Mouse (Mus musculus): ENCODE results near the gene Col18a1.
A peak's percentile ranks its signal among the peaks of the same experiment; 100 is the strongest.

Gene Col18a1

GRCm38 (mm10) chr10:77182804-77183331 lies 16.5 kb upstream of the Col18a1 start:
- DNase-seq (ENCODE audit: low read depth, low spot score), result no peak

GRCm38 (mm10) chr10:77180110-77180509 lies 13.8 kb upstream of the Col18a1 start:
- peak; percentile 61 for DNase-seq (ENCODE audit: low read depth, low spot score)

GRCm38 (mm10) chr10:77178691-77179090 lies 12.3 kb upstream of the Col18a1 start:
- no peak for DNase-seq (ENCODE audit: low read depth, low spot score)

- DNase-seq (ENCODE audit: low read depth, low spot score), result no peak
Observed at GRCm38 (mm10) chr10:77170400-77170799, 4.1 kb upstream of the Col18a1 start.

- DNase-seq (ENCODE audit: low read depth, low spot score), result no peak
Observed at GRCm38 (mm10) chr10:77165318-77165945, 916 bp downstream of the Col18a1 start.

- DNase-seq (ENCODE audit: low read depth, low spot score), result no peak
Observed at GRCm38 (mm10) chr10:77164437-77165052, 1.8 kb downstream of the Col18a1 start.

GRCm38 (mm10) chr10:77164041-77164436 lies 2.3 kb downstream of the Col18a1 start:
- DNase-seq (ENCODE audit: low read depth, low spot score), result no peak

GRCm38 (mm10) chr10:77163392-77163977 lies 2.9 kb downstream of the Col18a1 start:
- DNase-seq (ENCODE audit: low read depth, low spot score), result no peak

GRCm38 (mm10) chr10:77159573-77159972 lies 6.8 kb downstream of the Col18a1 start:
- no peak for DNase-seq (ENCODE audit: low read depth, low spot score)

GRCm38 (mm10) chr10:77158948-77159347 lies 7.4 kb downstream of the Col18a1 start:
- DNase-seq (ENCODE audit: low read depth, low spot score), result no peak

- no peak for DNase-seq (ENCODE audit: low read depth, low spot score)
Observed at GRCm38 (mm10) chr10:77157245-77158019, 8.9 kb downstream of the Col18a1 start.

GRCm38 (mm10) chr10:77152178-77152621 lies 14.1 kb downstream of the Col18a1 start:
- no peak for DNase-seq (ENCODE audit: low read depth, low spot score)

GRCm38 (mm10) chr10:77151551-77152002 lies 14.8 kb downstream of the Col18a1 start:
- no peak for DNase-seq (ENCODE audit: low read depth, low spot score)

- DNase-seq (ENCODE audit: low read depth, low spot score), result peak; percentile 18
Observed at GRCm38 (mm10) chr10:77150947-77151521, 15.3 kb downstream of the Col18a1 start.

- DNase-seq (ENCODE audit: low read depth, low spot score), result no peak
Observed at GRCm38 (mm10) chr10:77150016-77150415, 16.3 kb downstream of the Col18a1 start.

- no peak for DNase-seq (ENCODE audit: low read depth, low spot score)
Observed at GRCm38 (mm10) chr10:77147545-77147944, 18.8 kb downstream of the Col18a1 start.

- DNase-seq (ENCODE audit: low read depth, low spot score), result no peak
Observed at GRCm38 (mm10) chr10:77146901-77147463, 19.4 kb downstream of the Col18a1 start.

- DNase-seq (ENCODE audit: low read depth, low spot score), result no peak
Observed at GRCm38 (mm10) chr10:77145946-77146345, 20.4 kb downstream of the Col18a1 start.

GRCm38 (mm10) chr10:77144372-77144771 lies 22.0 kb downstream of the Col18a1 start:
- no peak for DNase-seq (ENCODE audit: low read depth, low spot score)

- peak; percentile 36 for DNase-seq (ENCODE audit: low read depth, low spot score)
Observed at GRCm38 (mm10) chr10:77142328-77142727, 24.0 kb downstream of the Col18a1 start.

- DNase-seq (ENCODE audit: low read depth, low spot score), result no peak
Observed at GRCm38 (mm10) chr10:77138304-77138703, 28.0 kb downstream of the Col18a1 start.
